Mouse (Mus musculus): ENCODE measurements around the gene Hexim2.

DNA sequence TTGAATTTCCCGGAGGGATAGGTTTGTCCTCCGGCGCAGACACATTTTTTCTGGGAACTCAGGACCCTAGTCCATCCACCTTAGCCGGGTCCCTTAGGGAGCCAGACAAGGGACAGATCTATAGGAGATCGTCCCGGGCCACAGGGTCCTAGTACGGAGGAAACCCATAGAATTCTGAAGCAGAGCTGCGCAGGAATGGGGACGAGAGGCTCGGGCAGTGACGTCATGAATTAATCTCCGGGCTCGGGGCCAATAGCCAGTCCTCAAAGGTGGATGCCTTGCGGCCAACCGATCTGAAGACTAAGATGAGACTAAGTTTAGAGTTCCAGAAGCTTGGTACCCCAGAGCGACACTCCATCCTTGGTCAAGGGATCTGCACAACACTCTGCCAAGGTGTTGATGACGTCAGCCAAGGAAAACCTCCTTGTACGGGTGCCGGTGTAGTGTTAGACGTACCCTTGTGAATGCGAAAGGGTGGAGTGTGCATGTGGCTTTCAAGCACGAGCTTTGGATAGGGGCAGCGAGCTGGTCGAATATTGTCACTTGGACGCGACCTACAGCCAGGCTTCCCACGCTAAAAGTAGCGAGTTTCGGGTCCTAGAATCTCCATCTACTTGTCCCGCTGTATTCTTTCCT is 30.2 kb upstream of the Hexim2 start:
- TF ChIP-seq POLR2A (IDR thresholded peaks at IDR 0.05; ENCODE audit: low read depth, low read length) (peak; percentile 43; the same call in 1 of the 2 replicates), CTCF (IDR thresholded peaks at IDR 0.05; ENCODE audit: borderline replicate concordance, insufficient read depth, low read length) (no peak)
